Mouse (Mus musculus) olfactory bulb, adult 2 months (tissue): ENCODE data around the gene Cib1.

Source experiments
- CTCF ChIP-seq: fragments of 200-500 bp; IDR thresholded peaks from 2 replicates; pipeline ENCODE4 v1.5.1; 2012; ENCODE audit warnings: low read depth, mild to moderate bottlenecking, low read length, moderate library complexity; ENCODE audit not compliant: insufficient read depth
- POLR2A ChIP-seq: fragments of 200-500 bp; IDR thresholded peaks from 2 replicates; pipeline ENCODE4 v1.6.1; 2012; ENCODE audit warnings: mild to moderate bottlenecking, low read depth, low read length, moderate library complexity; ENCODE audit not compliant: insufficient read depth

- TF ChIP-seq POLR2A (no peak), CTCF (no peak)
Observed at GRCm38 (mm10) chr7:80257706-80258105, 25.1 kb upstream of the Cib1 start.
